Mouse (Mus musculus) liver, adult 2 months (tissue): ENCODE measurements at regions not wholly inside any gene's neighbourhood (a gene's known extent, or its start where the extent isn't known, plus 50 kb on each side); places are given as distances from the start of the nearest gene placed in this dataset.

ENCODE experiments used
- CTCF ChIP-seq: fragments of 200-500 bp; IDR thresholded peaks from 2 replicates; pipeline ENCODE4 v1.5.1; 2011; ENCODE audit warnings: low read depth, low read length, control low read depth
- POLR2A ChIP-seq: fragments of 200-500 bp; IDR thresholded peaks from 2 replicates; pipeline ENCODE4 v1.6.1; 2011; ENCODE audit warnings: low read length, control low read depth; ENCODE audit not compliant: insufficient read depth; ENCODE audit errors: extremely low read depth

DNA sequence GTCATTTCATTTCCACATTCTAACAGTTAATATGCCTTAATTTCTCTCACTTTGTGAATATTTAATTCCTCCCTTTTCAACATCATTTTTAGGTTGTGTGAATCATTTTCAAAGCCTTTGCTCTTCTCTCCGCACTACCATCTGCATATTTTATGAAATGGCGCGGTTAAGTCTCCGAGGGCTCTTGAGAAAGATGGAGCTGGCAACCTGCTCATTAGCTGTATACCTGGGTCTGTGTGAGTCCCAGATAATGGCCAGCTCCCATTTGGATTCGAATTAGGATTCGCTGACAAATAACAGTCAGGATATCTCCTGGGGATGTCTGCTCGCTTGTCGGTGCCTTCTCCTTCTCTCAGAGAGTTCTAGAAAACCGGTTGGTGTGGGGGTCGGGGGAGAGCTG is 118.0 kb downstream of the Gm11011 start:
- TF ChIP-seq POLR2A, result no peak
- TF ChIP-seq CTCF, result no peak
